Mouse (Mus musculus): ENCODE results near the gene Prox2. TPM values are rescaled to one million over a fixed set of nuclear protein-coding genes. Genes with fewer than 3 reads are reported as not detected.

Prox2 gene
- 3.0 and 3.4 TPM in 2 replicates for polyA plus RNA-seq (2012; rRNA removed)

GRCm38 (mm10) chr12:85110698-85111592, at the start of gene Prox2, which contains the start of gene Dlst:
Prox2 (minus strand) TSS chr12:85110759.
Dlst (plus strand) TSS chr12:85110833.

GRCm38 (mm10) chr12:85151002-85151774, 40.6 kb upstream of the Prox2 start, which contains the start of gene Rps6kl1:
Rps6kl1 (minus strand) TSS chr12:85151264.

Other genes starting within 250 kb of the Prox2 start
- 18.6 and 19.3 TPM in 2 replicates for gene Ltbp2, start 234.2 kb downstream of the Prox2 start, polyA plus RNA-seq (2012; rRNA removed)
- 32.5 and 45.6 TPM in 2 replicates for gene Fcf1, start 139.9 kb downstream of the Prox2 start, polyA plus RNA-seq (2012; rRNA removed)
- 22.4 and 28.4 TPM in 2 replicates for gene Arel1, start 139.9 kb downstream of the Prox2 start, polyA plus RNA-seq (2012; rRNA removed)
- gene Ylpm1, start 114.4 kb downstream of the Prox2 start, polyA plus RNA-seq (2012; rRNA removed), result 13.6 and 19.2 TPM in 2 replicates
- 70.4 and 82.0 TPM in 2 replicates for gene Dlst, start 74 bp upstream of the Prox2 start, polyA plus RNA-seq (2012; rRNA removed)
- 1.0 and 1.3 TPM in 2 replicates for gene Rps6kl1, start 40.5 kb upstream of the Prox2 start, polyA plus RNA-seq (2012; rRNA removed)
- gene Pgf, start 67.0 kb upstream of the Prox2 start, polyA plus RNA-seq (2012; rRNA removed), result 3.0 and 3.6 TPM in 2 replicates
- 131 and 144 TPM in 2 replicates for gene Eif2b2, start 108.7 kb upstream of the Prox2 start, polyA plus RNA-seq (2012; rRNA removed)
- gene Mlh3, start 159.8 kb upstream of the Prox2 start, polyA plus RNA-seq (2012; rRNA removed), result 3.5 and 4.0 TPM in 2 replicates
- gene Acyp1, start 177.7 kb upstream of the Prox2 start, polyA plus RNA-seq (2012; rRNA removed), result 2.5 and 3.3 TPM in 2 replicates
- 1.1 and 1.2 TPM in 2 replicates for gene Zc2hc1c, start 177.8 kb upstream of the Prox2 start, polyA plus RNA-seq (2012; rRNA removed)
- gene Nek9, start 228.6 kb upstream of the Prox2 start, polyA plus RNA-seq (2012; rRNA removed), result 31.2 and 36.2 TPM in 2 replicates

Data from ovary, adult 2 months (tissue).